Mouse (Mus musculus): Measurements from ENCODE around the gene Evl. TPM values are rescaled to one million over a fixed set of nuclear protein-coding genes. Genes with fewer than 3 reads are reported as not detected.
"Not testable (repeated sequence)": the region's sequence is repeated elsewhere in the genome, so short reads cannot be mapped to it uniquely, and the experiment has no call there.

Evl gene
- total and polyA plus RNA-seq, 2 experiments from 2014 or later, result 230 to 285 TPM

DNA sequence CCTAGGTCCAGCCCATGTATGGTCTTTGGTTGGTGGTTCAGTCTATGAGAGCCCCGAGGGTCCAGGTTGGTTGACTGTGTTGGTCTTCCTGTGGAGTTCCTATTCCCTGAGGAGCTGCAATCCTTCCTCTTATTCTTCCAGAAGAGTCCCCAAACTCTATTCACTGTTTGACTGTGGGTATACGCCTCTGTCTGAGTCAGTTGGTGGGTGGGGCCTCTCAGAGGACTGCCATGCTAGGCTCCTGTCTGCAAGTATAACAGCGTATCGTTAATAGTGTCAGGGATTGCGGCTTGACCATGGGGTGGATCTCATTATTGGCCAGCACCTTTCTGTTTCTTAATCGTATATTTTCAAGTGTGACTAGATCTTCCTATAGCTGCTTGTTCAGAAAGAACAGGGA, 154.9 kb downstream of the Evl start:
- DNase-seq (ENCODE audit: low spot score) (no peak), ATAC-seq (ENCODE audit: low FRiP score) (no peak)
- Histone ChIP-seq H3K36me3 (ENCODE audit: insufficient read depth, low read length) (no peaks in the 10 kb centered on the region), H3K27ac (ENCODE audit: low read depth, low read length) (no peak overlapping the region), H3K27me3 (ENCODE audit: insufficient read depth, low read length) (no peaks in the 10 kb centered on the region), H3K4me2 (ENCODE audit: low read depth, low read length, poor library complexity, severe bottlenecking) (no peak overlapping the region), H3K9ac (replicated peaks; ENCODE audit: low read length, poor library complexity, severe bottlenecking) (no peak overlapping the region), H3K9me3 (ENCODE audit: low read length) (no peaks in the 10 kb centered on the region), H3K4me1 (ENCODE audit: insufficient read depth, low read length) (no peaks in the 10 kb centered on the region), H3K4me3 (ENCODE audit: low read depth, low read length) (no peak overlapping the region)
- TF ChIP-seq CTCF (IDR thresholded peaks at IDR 0.05), result no peak
- WGBS, result 87% methylated on average over 6 of the region's 6 CpGs

DNA sequence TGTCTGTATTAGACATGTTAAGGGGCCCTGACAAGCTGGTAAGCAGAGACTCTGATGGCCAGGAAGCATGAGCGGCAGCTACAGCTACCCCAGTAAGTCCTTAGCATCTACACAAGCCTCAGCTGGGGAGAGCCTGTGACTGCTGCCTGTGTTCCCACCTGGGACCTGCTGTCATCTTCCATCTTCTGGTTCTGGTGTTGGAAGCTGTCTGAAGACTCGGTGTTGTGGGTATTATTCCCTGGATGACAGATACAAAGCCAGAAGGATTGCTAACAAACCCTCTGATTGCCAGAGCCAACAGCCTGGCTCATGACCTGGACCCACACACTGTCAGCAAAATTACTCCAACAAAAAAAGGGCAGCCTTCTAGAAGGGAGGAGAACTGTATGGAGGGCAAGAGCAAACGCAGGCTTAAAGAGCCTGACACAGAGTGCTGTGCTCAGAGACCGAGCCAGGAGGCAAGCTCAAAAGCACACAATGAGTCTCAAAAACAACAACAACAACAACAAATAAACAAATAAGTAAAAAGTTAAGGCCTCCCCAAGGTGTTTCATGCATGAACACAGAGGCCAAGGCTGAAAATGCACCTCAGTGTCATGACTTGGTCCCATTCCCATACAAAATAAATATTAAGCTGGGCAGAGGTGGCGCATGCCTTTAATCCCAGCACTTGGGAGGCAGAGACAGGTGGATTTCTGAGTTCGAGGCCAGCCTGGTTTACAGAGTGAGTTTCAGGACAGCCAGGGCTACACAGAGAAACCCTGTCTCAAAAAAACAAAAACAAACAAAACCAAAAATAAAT, 155.6 kb downstream of the Evl start:
- Histone ChIP-seq H3K9ac (replicated peaks; ENCODE audit: low read length, poor library complexity, severe bottlenecking) (no peak overlapping the region), H3K4me2 (ENCODE audit: low read depth, low read length, poor library complexity, severe bottlenecking) (no peak overlapping the region), H3K4me3 (ENCODE audit: low read depth, low read length) (no peak overlapping the region), H3K27ac (ENCODE audit: low read depth, low read length) (no peak overlapping the region), H3K4me1 (ENCODE audit: insufficient read depth, low read length) (no peaks in the 10 kb centered on the region), H3K36me3 (ENCODE audit: insufficient read depth, low read length) (no peaks in the 10 kb centered on the region), H3K27me3 (ENCODE audit: insufficient read depth, low read length) (no peaks in the 10 kb centered on the region), H3K9me3 (ENCODE audit: low read length) (no peaks in the 10 kb centered on the region)
- ATAC-seq (ENCODE audit: low FRiP score) (no peak), DNase-seq (ENCODE audit: low spot score) (no peak)
- 80% methylated on average over 6 of the region's 6 CpGs for WGBS
- no peak for TF ChIP-seq CTCF (IDR thresholded peaks at IDR 0.05)

DNA sequence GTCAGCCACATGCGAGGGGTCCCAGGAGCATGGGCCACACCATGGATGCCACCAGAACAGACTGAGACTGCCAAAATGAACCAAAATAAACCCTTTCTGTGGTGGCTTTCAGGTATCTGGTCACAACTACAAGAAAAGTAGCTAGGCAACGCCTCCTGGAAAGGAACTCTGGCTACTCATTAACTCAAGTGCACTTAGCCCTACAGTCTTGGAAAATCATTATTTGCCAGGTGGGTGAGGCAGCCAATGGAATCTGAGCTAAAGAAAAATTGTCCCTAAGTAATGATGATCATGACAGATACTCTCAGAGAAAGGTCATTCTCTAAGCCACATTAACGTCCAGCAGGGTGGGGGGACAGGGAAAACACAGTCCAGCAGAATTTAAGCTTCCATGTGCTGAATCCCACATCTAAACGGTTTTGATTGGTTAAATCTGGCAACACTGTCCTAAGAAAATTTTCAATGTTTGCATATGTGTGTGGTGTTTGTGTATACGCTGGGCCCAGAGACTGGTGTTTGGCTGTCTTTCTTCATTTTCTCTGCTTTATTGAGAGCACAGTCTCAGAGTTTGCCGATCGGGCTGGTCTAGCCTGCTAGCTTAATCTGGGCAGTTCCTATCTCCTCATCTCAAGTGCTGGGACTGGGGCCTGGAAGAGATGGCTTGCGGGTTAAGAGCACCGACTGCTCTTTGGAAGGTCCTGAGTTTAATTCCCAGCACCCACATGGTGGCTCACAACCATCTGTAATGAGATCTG, 156.5 kb downstream of the Evl start:
- Histone ChIP-seq H3K4me3 (ENCODE audit: low read depth, low read length) (no peak overlapping the region), H3K27me3 (ENCODE audit: insufficient read depth, low read length) (no peaks in the 10 kb centered on the region), H3K4me1 (ENCODE audit: insufficient read depth, low read length) (no peaks in the 10 kb centered on the region), H3K9me3 (ENCODE audit: low read length) (no peaks in the 10 kb centered on the region), H3K9ac (replicated peaks; ENCODE audit: low read length, poor library complexity, severe bottlenecking) (no peak overlapping the region), H3K36me3 (ENCODE audit: insufficient read depth, low read length) (no peaks in the 10 kb centered on the region), H3K27ac (ENCODE audit: low read depth, low read length) (no peak overlapping the region), H3K4me2 (ENCODE audit: low read depth, low read length, poor library complexity, severe bottlenecking) (no peak overlapping the region)
- 90% methylated on average over 9 of the region's 9 CpGs for WGBS
- no peak for DNase-seq (ENCODE audit: low spot score)
- no peak for TF ChIP-seq CTCF (IDR thresholded peaks at IDR 0.05)
- ATAC-seq (ENCODE audit: low FRiP score), result no peak

DNA sequence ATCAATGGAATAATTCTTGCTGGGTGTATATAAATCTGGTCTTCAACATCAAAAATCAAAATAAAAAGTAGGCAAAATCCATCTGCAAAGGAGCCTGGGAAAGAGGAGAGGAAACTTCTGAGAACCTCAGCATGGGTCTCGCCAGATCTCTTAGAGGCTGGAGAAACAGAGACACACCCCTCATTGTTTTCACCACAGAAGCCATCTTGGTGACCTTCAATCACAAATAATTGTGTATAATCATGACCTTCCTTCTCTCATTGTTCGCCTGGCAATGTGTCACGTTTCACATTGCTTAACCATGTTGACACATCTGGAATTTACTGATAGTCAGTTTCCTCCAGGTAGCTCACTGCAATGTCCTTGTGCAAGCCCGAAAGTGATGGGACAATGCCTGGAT, 158.0 kb downstream of the Evl start:
- Histone ChIP-seq H3K4me1 (ENCODE audit: insufficient read depth, low read length) (no peaks in the 10 kb centered on the region), H3K36me3 (ENCODE audit: insufficient read depth, low read length) (no peaks in the 10 kb centered on the region), H3K9ac (replicated peaks; ENCODE audit: low read length, poor library complexity, severe bottlenecking) (no peak overlapping the region), H3K4me2 (ENCODE audit: low read depth, low read length, poor library complexity, severe bottlenecking) (no peak overlapping the region), H3K27me3 (ENCODE audit: insufficient read depth, low read length) (no peaks in the 10 kb centered on the region), H3K4me3 (ENCODE audit: low read depth, low read length) (no peak overlapping the region), H3K9me3 (ENCODE audit: low read length) (no peaks in the 10 kb centered on the region), H3K27ac (ENCODE audit: low read depth, low read length) (no peak overlapping the region)
- ATAC-seq (ENCODE audit: low FRiP score) (no peak), DNase-seq (ENCODE audit: low spot score) (no peak)
- 88% methylated on average over 4 of the region's 4 CpGs for WGBS
- TF ChIP-seq CTCF (IDR thresholded peaks at IDR 0.05), result no peak

DNA sequence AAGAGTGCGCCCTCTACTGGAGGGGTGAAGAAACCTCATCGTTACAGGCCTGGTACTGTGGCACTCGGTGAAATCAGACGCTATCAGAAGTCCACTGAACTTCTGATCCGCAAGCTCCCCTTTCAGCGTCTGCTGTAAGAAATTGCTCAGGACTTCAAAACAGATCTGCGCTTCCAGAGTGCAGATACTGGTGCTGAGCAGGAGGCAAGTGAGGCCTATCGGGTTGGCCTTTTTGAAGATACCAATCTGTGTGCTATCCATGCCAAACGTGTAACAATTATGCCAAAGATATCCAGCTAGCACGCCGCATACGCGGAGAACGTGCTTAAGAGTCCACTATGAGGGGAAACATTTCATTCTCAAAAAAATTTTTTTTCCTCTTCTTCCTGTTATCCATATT, 159.5 kb downstream of the Evl start:
- not testable (repeated sequence) for H3K4me1 ChIP-seq (ENCODE audit: insufficient read depth, low read length); H3K27ac ChIP-seq (ENCODE audit: low read depth, low read length); H3K4me2 ChIP-seq (ENCODE audit: low read depth, low read length, poor library complexity, severe bottlenecking); H3K9me3 ChIP-seq (ENCODE audit: low read length); H3K36me3 ChIP-seq (ENCODE audit: insufficient read depth, low read length); H3K27me3 ChIP-seq (ENCODE audit: insufficient read depth, low read length); ATAC-seq (ENCODE audit: low FRiP score); H3K9ac ChIP-seq (replicated peaks; ENCODE audit: low read length, poor library complexity, severe bottlenecking); H3K4me3 ChIP-seq (ENCODE audit: low read depth, low read length); DNase-seq (ENCODE audit: low spot score)
- WGBS, result 94% methylated on average over 14 of the region's 14 CpGs

DNA sequence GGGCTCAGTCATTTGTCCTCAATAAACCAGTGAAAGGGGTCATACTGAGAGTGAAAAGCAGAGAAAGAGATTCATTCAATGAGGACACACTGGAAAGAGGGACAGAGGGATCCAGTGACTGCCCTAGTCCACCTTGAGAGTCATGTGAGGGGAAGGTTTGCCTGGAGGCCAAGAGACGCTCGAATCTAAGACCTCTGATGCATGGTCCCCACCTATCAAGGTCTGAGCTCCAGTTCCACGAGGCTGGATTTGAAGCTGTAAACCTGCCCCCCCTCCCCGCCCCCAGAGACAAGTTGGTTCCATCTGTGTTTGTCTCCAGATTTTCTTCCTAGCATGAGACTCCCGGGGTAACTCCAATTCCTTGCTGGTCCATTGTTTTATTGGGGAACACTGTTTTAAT, 161.3 kb downstream of the Evl start:
- Histone ChIP-seq H3K27me3 (ENCODE audit: insufficient read depth, low read length) (no peaks in the 10 kb centered on the region), H3K9ac (replicated peaks; ENCODE audit: low read length, poor library complexity, severe bottlenecking) (no peak overlapping the region), H3K36me3 (ENCODE audit: insufficient read depth, low read length) (no peaks in the 10 kb centered on the region), H3K4me2 (ENCODE audit: low read depth, low read length, poor library complexity, severe bottlenecking) (no peak overlapping the region), H3K4me1 (ENCODE audit: insufficient read depth, low read length) (no peaks in the 10 kb centered on the region), H3K27ac (ENCODE audit: low read depth, low read length) (no peak overlapping the region), H3K4me3 (ENCODE audit: low read depth, low read length) (no peak overlapping the region), H3K9me3 (ENCODE audit: low read length) (no peaks in the 10 kb centered on the region)
- ATAC-seq (ENCODE audit: low FRiP score) (no peak), DNase-seq (ENCODE audit: low spot score) (no peak)
- WGBS, result 87% methylated on average over 5 of the region's 5 CpGs
- no peak for TF ChIP-seq CTCF (IDR thresholded peaks at IDR 0.05)

Data from midbrain, postnatal 0 days (tissue).